ENCODE assay signal across 8 mouse cellular contexts in the genomic region with DNA sequence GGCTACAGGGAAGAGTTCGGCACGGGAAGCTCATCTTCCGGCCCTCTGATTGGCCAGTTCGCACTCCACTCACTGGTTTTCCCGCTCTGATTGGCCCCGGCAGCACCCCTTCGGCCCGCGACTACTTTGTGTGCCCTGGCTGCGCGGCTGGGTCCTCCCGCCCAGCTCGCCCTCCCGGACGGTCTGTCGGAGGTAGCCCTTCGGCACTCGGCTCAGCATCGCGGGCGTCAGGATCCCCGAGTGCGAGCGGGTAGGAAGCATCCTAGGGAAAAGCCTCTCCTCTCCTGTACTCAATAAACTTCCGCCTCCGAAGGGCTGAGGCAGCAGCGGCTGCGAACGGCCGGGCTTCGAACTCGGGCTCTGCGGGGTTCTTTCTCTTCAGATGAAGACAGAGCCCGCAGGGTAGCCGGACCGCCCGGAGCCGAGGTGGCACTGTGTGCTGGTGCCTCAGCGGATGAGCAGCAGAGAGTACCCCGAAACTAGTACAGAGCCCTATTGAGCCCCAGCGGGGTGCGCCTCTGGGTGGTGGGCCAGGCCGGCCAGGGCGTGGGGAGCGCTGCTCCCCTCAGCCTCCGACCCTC. TPM values are rescaled to one million over a fixed set of nuclear protein-coding genes. Genes with fewer than 3 reads are reported as not detected.
A peak's percentile ranks its signal among the peaks of the same experiment; 100 is the strongest.
DNase-seq lines count a peak whose midpoint lies in the region; ATAC-seq and TF ChIP-seq lines count a peak whose summit lies in the region.

Gene Fut8, plus strand, starts transcription at position 176 of the 581 bp plus-strand sequence.

- 0 out of 2 replicates have a peak, but pooled peaks cover 6% of the 10 kb centered on the region for H3K4me1 ChIP-seq in heart, embryonic 12.5 days (replicated peaks)
- 0 out of 2 replicates have a peak, but pooled peaks cover 3% of the 10 kb centered on the region for H3K4me1 ChIP-seq in kidney, postnatal 0 days (replicated peaks; ENCODE audit: insufficient read depth, low read length)
- H3K4me1 ChIP-seq in liver, embryonic 11.5 days (replicated peaks; ENCODE audit: control insufficient read depth, insufficient read depth, low read length): peaks cover 5% of the 10 kb centered on the region; the same call in 1 of the 2 replicates
- H3K4me1 ChIP-seq in stomach, embryonic 14.5 days (ENCODE audit: control insufficient read depth, insufficient read depth, low read length): peaks cover 6% of the 10 kb centered on the region; the same call in 1 of the 2 replicates

- no peaks in the 10 kb centered on the region for H3K27me3 ChIP-seq in heart, embryonic 12.5 days (replicated peaks)
- H3K27me3 ChIP-seq in kidney, postnatal 0 days (ENCODE audit: insufficient read depth, low read length): no peaks in the 10 kb centered on the region
- H3K27me3 ChIP-seq in liver, embryonic 11.5 days (replicated peaks; ENCODE audit: control insufficient read depth, insufficient read depth, low read length): no peaks in the 10 kb centered on the region
- H3K27me3 ChIP-seq in stomach, embryonic 14.5 days (ENCODE audit: control insufficient read depth, insufficient read depth, low read length): no peaks in the 10 kb centered on the region

- H3K4me2 ChIP-seq in heart, embryonic 12.5 days: peak within 1 kb of the TSS; percentile 95
- H3K4me2 ChIP-seq in kidney, postnatal 0 days (ENCODE audit: low read length): peak within 1 kb of the TSS; percentile 95
- H3K4me2 ChIP-seq in liver, embryonic 11.5 days: peak within 1 kb of the TSS; percentile 90
- peak within 1 kb of the TSS; percentile 70 for H3K4me2 ChIP-seq in stomach, embryonic 14.5 days (replicated peaks; ENCODE audit: low read depth, low read length)

- H3K9ac ChIP-seq in heart, embryonic 12.5 days: peak within 1 kb of the TSS; percentile 89
- H3K9ac ChIP-seq in kidney, postnatal 0 days (ENCODE audit: low read depth, low read length): peak within 1 kb of the TSS; percentile 76
- H3K9ac ChIP-seq in liver, embryonic 11.5 days (ENCODE audit: low read depth, low read length): peak within 1 kb of the TSS; percentile 82
- peak within 1 kb of the TSS; percentile 78 for H3K9ac ChIP-seq in stomach, embryonic 14.5 days (replicated peaks; ENCODE audit: low read depth, low read length)

- H3K36me3 ChIP-seq in heart, embryonic 12.5 days: no peaks in the 10 kb centered on the region
- H3K36me3 ChIP-seq in kidney, postnatal 0 days (ENCODE audit: insufficient read depth, low read length): no peaks in the 10 kb centered on the region
- no peaks in the 10 kb centered on the region for H3K36me3 ChIP-seq in liver, embryonic 11.5 days (ENCODE audit: control insufficient read depth, insufficient read depth, low read length)
- H3K36me3 ChIP-seq in stomach, embryonic 14.5 days (ENCODE audit: control insufficient read depth, insufficient read depth, low read length): no peaks in the 10 kb centered on the region

- peak; percentile 95 for ATAC-seq in erythroblast, adult 5-6 weeks (replicated peaks; ENCODE audit: low FRiP score, poor library complexity, severe bottlenecking)
- peak; percentile 86 for ATAC-seq in heart, embryonic 12.5 days (ENCODE audit: insufficient number of reproducible peaks, low FRiP score)
- ATAC-seq in kidney, postnatal 0 days (replicated peaks; ENCODE audit: low FRiP score, low read depth): peak; percentile 81
- ATAC-seq in liver, embryonic 11.5 days (replicated peaks; ENCODE audit: low FRiP score): peak; percentile 80
- ATAC-seq in stomach, embryonic 14.5 days (ENCODE audit: insufficient number of reproducible peaks, insufficient read depth, low FRiP score, low read depth): peak; percentile 87

- H3K4me3 ChIP-seq in heart, embryonic 12.5 days: peak within 1 kb of the TSS; percentile 84
- peak within 1 kb of the TSS; percentile 82 for H3K4me3 ChIP-seq in kidney, postnatal 0 days (replicated peaks; ENCODE audit: low read depth, low read length)
- H3K4me3 ChIP-seq in liver, embryonic 11.5 days (ENCODE audit: low read depth, low read length): peak within 1 kb of the TSS; percentile 76
- peak within 1 kb of the TSS; percentile 63 for H3K4me3 ChIP-seq in stomach, embryonic 14.5 days (ENCODE audit: low read depth, low read length)

- H3K27ac ChIP-seq in heart, embryonic 12.5 days (ENCODE audit: poor library complexity, severe bottlenecking): peak within 1 kb of the TSS; percentile 87
- H3K27ac ChIP-seq in kidney, postnatal 0 days: peak within 1 kb of the TSS; percentile 92
- peak within 1 kb of the TSS; percentile 63 for H3K27ac ChIP-seq in liver, embryonic 11.5 days (ENCODE audit: low read depth, low read length)
- H3K27ac ChIP-seq in stomach, embryonic 14.5 days (ENCODE audit: low read length): peak within 1 kb of the TSS; percentile 91

- no peaks in the 10 kb centered on the region for H3K9me3 ChIP-seq in heart, embryonic 12.5 days (replicated peaks)
- no peaks in the 10 kb centered on the region for H3K9me3 ChIP-seq in kidney, postnatal 0 days (replicated peaks; ENCODE audit: low read length)
- no peaks in the 10 kb centered on the region for H3K9me3 ChIP-seq in liver, embryonic 11.5 days (ENCODE audit: control insufficient read depth, low read length)
- no peaks in the 10 kb centered on the region for H3K9me3 ChIP-seq in stomach, embryonic 14.5 days (ENCODE audit: control insufficient read depth, low read depth, low read length)

- peak; percentile 80 to 85 for DNase-seq in B cell, adult 2 months
- peak; percentile 97 for DNase-seq in brain, adult 2 months (ENCODE audit: low read depth, low spot score)
- peak; percentile 97 for DNase-seq in kidney, postnatal 0 days (ENCODE audit: low spot score)
- DNase-seq in liver, embryonic 11.5 days (ENCODE audit: low spot score): no peak
- DNase-seq in naive thymus-derived CD4-positive, alpha-beta T cell, adult 2 months (ENCODE audit: low read depth): peak; percentile 82

- TF ChIP-seq CTCF in kidney, postnatal 0 days (IDR thresholded peaks at IDR 0.05; ENCODE audit: low read depth): no peak

- under 1% methylated on average over 46 of the region's 46 CpGs for WGBS in heart, embryonic 12.5 days
- under 1% methylated on average over 42 of the region's 46 CpGs for WGBS in kidney, postnatal 0 days
- under 1% methylated on average over 46 of the region's 46 CpGs for WGBS in liver, embryonic 11.5 days
- under 1% methylated on average over 46 of the region's 46 CpGs for WGBS in stomach, embryonic 14.5 days

RNA-seq across cellular contexts. Expression of gene Fut8, which starts in this region (rescaled TPM):
- total RNA-seq in erythroblast, adult 5-6 weeks (2015; ENCODE audit: low replicate concordance): 18.4 and 28.0 TPM in 2 replicates
- 19.0 and 24.4 TPM in 2 replicates for total RNA-seq in erythroblast, adult 5-6 weeks (2017; ENCODE audit: low replicate concordance)
- polyA plus RNA-seq in heart, embryonic 12.5 days (2016; fragmentation: Nextera tagmentation; extraction: Ambion mirVana): 21.0 and 21.3 TPM in 2 replicates
- 29.6 and 30.4 TPM in 2 replicates for polyA plus RNA-seq in kidney, postnatal 0 days (2015; fragmentation: Nextera tagmentation; extraction: Ambion mirVana)
- polyA plus RNA-seq in liver, embryonic 11.5 days (2014; fragmentation: Nextera tagmentation; extraction: Ambion mirVana): 27.3 and 29.9 TPM in 2 replicates
- 35.5 and 36.6 TPM in 2 replicates for polyA plus RNA-seq in stomach, embryonic 14.5 days (2014; fragmentation: Nextera tagmentation; extraction: Ambion mirVana)
